Comparison of ENCODE assay signal across 7 mouse cellular contexts in genomic region chr8:25440391-25441056, GRCm38 (mm10).
A peak's percentile ranks its signal among the peaks of the same experiment; 100 is the strongest.
DNase-seq lines count a peak whose midpoint lies in the region; ATAC-seq and TF ChIP-seq lines count a peak whose summit lies in the region.

No protein-coding gene starts in this region.

- no peaks in the 10 kb centered on the region for H3K36me3 ChIP-seq in E14TG2a.4 (ENCODE audit: insufficient read depth, low read length)
- no peaks in the 10 kb centered on the region for H3K36me3 ChIP-seq in embryonic facial prominence, embryonic 15.5 days

- 14% methylated on average over 13 of the region's 13 CpGs for WGBS in embryonic facial prominence, embryonic 15.5 days

- H3K4me1 ChIP-seq in E14TG2a.4 (replicated peaks; ENCODE audit: low read depth, low read length): peaks cover 38% of the 10 kb centered on the region
- H3K4me1 ChIP-seq in embryonic facial prominence, embryonic 15.5 days: peaks cover 22% of the 10 kb centered on the region

- 0 out of 2 replicates have a peak overlapping the region, but pooled peaks have one; percentile 13 for H3K4me3 ChIP-seq in E14TG2a.4 (replicated peaks; ENCODE audit: low read length)
- H3K4me3 ChIP-seq in embryonic facial prominence, embryonic 15.5 days (replicated peaks): peak overlapping the region; percentile 9

- H3K9ac ChIP-seq in embryonic facial prominence, embryonic 15.5 days: no peak overlapping the region

- H3K4me2 ChIP-seq in embryonic facial prominence, embryonic 15.5 days (replicated peaks): peak overlapping the region; percentile 34

- ATAC-seq in embryonic facial prominence, embryonic 15.5 days (ENCODE audit: insufficient number of reproducible peaks, low FRiP score, low TSS enrichment, low read depth): peak; percentile 71
- peak; percentile 56 for ATAC-seq in hematopoietic stem cell, adult 5-6 weeks (replicated peaks in 1 of 2; ENCODE audit: insufficient read depth in 1 of 2, low FRiP score in 2 of 2, low TSS enrichment in 1 of 2, low read depth in 1 of 2, poor library complexity in 2 of 2, severe bottlenecking in 2 of 2)
- ATAC-seq in megakaryocyte, adult 5-6 weeks (ENCODE audit: poor library complexity, severe bottlenecking): peak; percentile 49; the same call in 1 of the 2 replicates

- H3K27me3 ChIP-seq in E14TG2a.4 (ENCODE audit: insufficient read depth, low read length): peaks cover 71% of the 10 kb centered on the region
- no peaks in the 10 kb centered on the region for H3K27me3 ChIP-seq in embryonic facial prominence, embryonic 15.5 days

- TF ChIP-seq CTCF in E14TG2a.4 (conservative IDR thresholded peaks at IDR 0.05; ENCODE audit: low read length): no peak

- peak; percentile 82 to 96 for DNase-seq in adrenal gland, adult (ENCODE audit: inconsistent age in 2 of 2, low spot score in 1 of 2)
- peak; percentile 34 to 38 for DNase-seq in layer of hippocampus, adult 8-10 months (ENCODE audit: low spot score in 2 of 2)
- DNase-seq in urinary bladder, postnatal 14 days (ENCODE audit: low spot score): peak; percentile 24

- H3K9me3 ChIP-seq in E14TG2a.4 (ENCODE audit: low read length): no peaks in the 10 kb centered on the region
- H3K9me3 ChIP-seq in embryonic facial prominence, embryonic 15.5 days (replicated peaks): no peaks in the 10 kb centered on the region

- H3K27ac ChIP-seq in embryonic facial prominence, embryonic 15.5 days (replicated peaks): peak overlapping the region; percentile 79

Comparison
In these comparisons a context has a peak if more than half of its experiments do, and no peak if none do; other contexts are left out.
1. Peak in every context shown above with its lines: DNase-seq, ATAC-seq, H3K4me3 ChIP-seq and H3K27ac ChIP-seq.
2. DNase-seq: peak in every context shown above with its lines; median percentile 89 in adrenal gland, adult; 36 in layer of hippocampus, adult 8-10 months; 24 in urinary bladder, postnatal 14 days.